Mouse (Mus musculus): ENCODE measurements around the gene Focad. TPM values are rescaled to one million over a fixed set of nuclear protein-coding genes. Genes with fewer than 3 reads are reported as not detected.

The Focad gene
- polyA plus RNA-seq (2017; shearing (Covaris generic)): 21.1 TPM

GRCm38 (mm10) chr4:88094062-88094767, at the start of gene Focad:
Focad (plus strand) TSS chr4:88094629.

GRCm38 (mm10) chr4:88438326-88438989, 344.0 kb downstream of the Focad start, which contains the start of gene Hacd4:
Hacd4 (minus strand) TSS chr4:88438928.

Other genes with a start within 250 kb of the Focad start
- gene Mllt3, start 61.3 kb upstream of the Focad start, polyA plus RNA-seq (2017; shearing (Covaris generic)): 197 TPM

Data from CD4-positive, CD25-positive, alpha-beta regulatory T cell (primary cell).